Mouse (Mus musculus) ZHBTc4 (cell line): ENCODE measurements around the gene Cradd.

Experiments used
- DNase-seq: peaks from one replicate; pipeline ENCODE4 v3.0.0-alpha.2; 2011; ENCODE audit warnings: low read depth, low spot score

Gene Cradd

DNA sequence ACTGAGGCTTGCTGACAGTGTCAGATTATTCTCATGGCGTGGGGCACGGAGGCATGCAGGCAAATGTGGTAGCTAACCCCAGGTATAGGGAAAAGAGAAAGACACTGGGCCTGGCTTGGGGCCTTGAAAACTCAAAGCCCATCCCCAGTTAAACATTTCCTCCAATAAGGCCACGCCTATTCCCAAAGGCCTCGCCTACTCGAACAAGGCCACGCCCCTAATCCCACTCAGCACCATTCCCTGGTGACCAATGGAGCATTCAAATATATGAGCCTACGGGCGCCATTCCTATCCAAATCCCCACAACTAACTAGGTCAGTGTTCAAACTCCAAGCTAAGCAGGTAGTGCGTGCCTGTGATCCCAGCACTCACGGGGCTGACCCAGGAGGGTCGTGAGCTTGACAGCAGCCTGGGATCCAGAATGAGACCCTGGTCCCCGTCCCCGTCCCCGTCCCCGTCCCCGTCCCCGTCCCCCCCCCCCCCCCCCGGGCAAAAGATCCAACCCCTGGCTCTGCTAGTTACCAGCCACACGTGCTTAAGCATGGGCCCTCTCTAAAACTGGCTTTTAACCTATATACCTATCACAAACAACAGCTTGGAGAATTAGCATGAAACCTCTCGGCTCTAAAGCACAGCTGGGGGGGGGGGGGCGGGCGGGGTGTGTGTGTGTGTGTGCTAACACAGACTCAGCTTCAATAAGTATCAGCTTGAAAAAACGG lies 78.8 kb downstream of the Cradd start:
- DNase-seq = peak; percentile 95

DNA sequence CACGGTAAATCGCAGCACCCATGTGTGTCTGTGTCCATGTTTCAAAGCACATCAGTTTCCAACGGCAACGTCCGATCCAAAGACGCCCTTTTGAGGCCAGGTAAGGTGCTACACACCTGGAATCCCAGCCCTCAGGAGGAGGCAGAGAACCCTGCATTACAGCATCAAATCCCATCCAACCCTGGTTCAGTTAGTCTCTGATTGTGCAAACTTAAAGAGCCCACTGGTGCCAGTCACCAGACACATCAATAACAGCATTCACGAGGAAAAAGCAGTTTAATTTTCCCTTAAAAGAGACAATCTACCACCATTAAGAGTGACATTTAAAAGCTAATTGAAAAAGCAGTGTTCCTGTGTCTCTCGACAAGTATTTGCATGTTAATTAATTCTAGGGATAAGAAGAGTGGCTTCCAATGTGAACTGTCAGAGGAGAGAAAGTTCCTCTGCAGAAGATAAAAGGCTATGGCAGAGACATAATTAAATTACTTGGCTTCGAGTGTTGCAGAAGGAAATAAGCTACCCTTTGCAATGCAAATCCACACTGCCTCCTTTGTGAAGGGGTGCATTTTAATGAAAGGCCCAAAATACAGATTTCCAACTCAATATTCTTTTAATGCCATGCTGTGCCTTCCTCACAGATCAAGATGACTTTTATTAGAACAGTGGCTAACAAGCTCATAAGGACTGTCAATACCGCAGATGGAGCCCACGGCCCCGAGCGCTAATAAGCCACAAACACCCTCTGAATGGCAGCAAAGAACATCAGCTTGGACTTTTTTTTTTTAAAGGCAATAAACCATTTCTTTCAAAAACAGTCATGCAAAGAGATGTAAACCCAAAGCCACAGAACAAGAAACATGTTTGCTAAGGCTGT lies 84.5 kb downstream of the Cradd start:
- DNase-seq = no peak

DNA sequence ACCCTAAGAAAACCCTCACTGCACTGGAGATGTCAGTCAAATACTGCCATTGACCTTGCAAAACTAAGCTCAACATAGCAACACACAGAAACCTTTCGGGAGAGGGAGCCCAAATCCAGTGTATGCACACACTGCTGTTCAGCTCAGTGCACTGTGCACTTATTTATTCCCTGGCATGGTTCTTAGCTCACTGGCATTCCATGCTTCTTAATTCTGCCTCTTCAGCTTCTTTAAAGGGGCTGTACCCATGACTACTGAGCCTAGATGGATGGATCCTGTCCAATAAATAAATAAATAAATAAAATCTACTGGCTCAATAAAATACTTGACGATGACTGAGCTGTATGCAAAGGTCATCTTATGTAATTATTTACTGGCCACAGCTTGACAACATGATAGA lies 85.3 kb downstream of the Cradd start:
- no peak for DNase-seq

DNA sequence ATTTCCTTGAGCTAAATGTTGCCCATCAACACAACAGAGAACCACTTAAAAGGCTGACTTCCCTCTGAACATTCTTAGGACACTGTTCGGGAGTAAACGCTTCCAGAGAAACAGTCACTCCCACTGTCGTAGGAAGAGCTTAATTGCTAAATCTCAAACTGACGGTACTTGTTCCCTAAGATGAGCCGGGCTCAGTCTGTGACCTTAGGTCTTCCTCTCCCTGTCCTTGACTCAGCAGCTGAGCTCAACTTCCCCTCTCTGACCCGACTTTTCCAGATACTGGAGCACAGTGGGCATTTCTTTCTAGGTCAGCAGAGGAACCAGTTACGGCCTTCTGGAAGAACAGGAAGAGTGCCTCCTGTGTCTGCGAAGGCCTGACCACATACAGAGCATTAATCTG lies 87.7 kb downstream of the Cradd start:
- DNase-seq = peak; percentile 61

DNA sequence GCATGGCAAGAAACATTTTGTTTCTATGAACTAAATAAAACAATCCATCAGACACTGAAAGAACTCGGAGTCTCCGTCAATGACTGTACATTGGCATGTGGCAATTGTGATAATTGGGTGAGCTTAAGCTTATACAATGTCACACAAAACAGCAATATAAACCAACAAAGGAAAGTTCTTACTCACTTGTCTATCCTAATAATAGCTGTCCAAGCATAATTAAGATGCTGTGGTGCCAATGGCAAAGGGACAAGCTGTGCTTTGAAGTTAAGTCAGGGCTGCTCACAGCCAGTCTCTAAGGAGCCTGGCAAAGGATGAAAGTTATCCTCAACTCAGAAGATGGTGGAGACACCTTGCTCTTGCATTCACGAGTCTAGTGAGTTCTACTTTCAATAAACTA lies 89.3 kb downstream of the Cradd start:
- DNase-seq = no peak

DNA sequence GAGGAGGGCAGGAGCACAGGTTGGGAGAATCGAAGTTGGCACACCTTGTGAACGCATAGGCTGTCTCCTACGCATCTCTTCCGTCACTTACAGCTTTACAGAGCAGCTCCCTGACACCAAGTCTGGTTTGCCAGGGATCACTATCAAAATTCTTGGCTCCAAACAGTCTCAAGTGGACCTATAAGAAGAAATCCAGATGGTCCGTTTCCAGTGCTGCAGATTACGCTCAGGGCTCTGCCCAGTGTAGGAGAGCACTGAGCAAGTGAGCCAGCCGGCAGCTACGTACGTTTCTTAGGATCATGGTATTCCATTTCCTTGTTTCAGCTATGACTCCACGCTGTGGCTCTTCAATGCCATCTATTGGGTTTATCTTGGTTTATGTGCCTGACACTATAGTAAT lies 90.9 kb downstream of the Cradd start:
- no peak for DNase-seq

DNA sequence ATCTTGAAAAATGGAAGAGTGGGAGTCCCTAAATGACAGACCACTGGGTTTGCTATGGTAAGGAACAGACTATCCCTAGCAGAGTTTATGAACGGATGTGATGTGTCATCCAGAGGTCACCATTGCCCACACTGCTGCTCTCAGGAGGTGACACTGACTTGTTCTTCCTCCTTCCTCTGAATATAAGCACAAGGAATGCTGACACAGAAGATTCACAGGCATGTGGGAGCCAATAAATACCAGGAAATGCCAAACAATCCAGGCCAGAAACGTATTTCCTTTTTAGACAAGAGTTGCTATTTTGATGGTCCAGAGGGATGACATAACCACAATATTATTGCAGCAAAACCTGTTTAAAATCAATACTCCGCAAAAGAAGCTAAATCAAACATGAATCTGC lies 91.4 kb downstream of the Cradd start:
- no peak for DNase-seq

DNA sequence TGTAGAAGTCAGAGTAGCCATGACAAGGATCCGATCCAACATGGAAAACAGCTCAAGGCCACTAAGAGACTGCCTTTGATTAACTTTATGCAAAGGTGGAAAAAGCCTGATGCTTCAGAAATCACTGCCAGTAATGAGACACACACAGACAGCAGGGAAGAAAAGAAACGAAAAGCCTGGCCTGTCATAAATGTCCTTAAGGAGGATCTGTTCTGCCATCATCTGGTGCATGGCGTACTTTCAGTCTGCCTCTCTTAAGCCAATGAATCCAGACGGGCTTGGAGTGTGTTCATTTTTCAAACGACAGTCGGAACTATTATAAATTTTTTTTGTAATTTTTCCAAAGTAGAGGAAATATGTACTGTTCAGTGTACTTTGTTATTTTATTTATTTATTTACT lies 95.7 kb downstream of the Cradd start:
- no peak for DNase-seq

DNA sequence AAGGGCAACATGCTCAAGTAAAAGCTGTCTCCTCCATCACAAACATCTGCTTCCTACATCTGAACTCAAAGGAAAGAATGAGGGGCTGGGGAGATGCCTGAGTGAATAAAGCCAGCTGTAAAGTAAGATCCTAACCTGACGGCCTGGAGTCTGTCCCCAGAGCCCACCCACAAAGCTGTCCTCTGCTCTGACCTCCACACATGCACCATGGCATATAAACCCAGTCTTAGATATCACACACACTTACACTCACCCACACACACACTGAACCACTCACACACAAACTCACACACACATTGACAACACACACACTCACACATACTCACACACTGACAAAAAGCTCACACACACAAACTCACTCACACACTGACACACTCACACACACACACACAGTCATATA lies 96.3 kb downstream of the Cradd start:
- no peak for DNase-seq

DNA sequence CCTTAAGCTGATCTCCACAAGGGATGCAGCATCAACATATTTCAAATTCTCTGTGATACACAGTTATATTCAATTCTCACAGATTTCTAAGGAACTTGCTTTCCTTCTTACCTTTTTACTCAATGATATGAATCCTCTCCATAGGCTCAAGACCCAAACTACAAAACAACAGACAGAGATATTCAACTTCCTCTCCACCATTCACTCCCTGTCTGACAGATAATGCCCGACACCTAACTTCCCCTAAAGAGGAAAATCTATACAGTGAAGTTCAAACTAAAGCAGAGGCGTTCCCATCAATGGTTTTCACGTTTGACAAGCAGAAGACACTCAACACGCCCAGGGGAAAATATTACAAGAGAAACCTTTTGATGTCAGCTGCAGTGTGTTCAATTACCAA lies 97.2 kb downstream of the Cradd start:
- no peak for DNase-seq

DNA sequence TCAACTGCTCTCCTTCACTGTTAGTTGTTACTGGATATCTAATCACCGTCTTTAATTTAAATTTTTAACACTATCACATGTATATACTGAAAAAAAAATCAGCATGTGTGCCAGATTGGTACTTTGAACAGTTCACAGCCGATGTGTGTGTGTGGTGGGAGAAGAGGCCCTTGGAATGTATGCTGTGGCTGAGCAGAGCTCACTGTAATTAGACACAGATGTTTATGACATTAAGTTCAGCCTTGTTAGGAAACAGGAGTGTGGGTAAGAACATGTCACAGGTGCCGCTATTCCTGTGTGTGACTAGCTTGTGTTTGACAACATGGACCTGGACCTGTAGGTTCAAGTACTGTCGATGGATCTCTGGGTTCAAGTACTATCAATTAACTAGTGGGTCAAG lies 98.9 kb downstream of the Cradd start:
- DNase-seq = no peak

DNA sequence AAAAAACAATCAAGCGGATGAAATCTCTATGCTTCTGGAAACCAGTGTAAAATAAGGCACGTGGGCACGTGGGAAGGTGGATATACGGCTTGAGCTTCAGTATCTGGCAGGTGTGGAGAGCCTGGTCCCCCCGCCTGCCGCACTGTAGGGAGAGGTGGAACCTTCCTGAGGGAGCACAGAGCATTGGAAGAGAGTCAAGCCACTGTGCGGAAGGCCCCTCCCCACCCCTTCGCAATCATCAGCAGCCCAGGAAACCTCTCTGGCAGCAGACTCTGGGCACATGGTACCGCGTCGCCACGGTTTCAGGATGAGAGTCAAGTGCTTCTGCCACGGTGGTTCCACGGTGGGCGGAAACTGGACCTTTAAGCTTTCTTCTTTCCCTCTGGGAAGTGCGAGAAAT lies 100.7 kb downstream of the Cradd start:
- DNase-seq = peak; percentile 71

DNA sequence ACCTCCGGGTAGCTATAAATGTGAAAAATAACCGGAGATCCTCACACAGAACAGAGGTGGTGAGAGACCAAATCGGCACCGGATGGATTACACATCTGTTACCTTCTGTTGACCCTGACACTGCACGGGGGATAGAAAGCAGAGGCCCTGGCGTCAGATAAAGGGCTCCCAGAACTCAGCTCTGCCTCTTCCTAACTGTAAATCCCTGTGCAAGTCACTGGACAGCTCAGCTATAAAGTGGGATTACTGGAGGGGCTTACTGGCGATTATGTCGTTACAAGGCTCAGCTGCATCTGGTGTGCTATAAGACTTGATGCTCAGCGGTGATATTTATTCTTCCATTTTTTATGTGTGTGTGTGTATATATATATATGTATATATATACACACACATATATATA lies 102.0 kb downstream of the Cradd start:
- DNase-seq = no peak

DNA sequence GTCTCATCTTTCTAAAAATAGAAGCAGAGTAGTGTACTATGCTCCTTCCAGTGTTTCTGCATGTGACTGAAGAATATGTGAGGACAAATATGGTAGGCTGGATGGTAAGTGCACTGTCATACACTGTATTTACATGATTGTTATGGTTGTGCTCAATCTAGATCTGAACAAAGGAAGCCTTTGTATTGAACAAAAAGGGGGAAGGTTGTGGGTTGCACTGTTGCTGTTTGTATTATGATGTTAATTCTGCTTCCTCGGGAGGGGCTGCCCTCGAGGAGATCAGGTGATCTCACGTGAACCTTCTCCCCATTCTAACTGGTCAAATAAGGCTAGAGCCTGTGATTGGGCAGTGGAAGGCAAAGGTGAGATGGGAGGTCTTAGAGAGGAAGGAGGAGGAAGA lies 103.4 kb downstream of the Cradd start:
- DNase-seq = peak; percentile 98

DNA sequence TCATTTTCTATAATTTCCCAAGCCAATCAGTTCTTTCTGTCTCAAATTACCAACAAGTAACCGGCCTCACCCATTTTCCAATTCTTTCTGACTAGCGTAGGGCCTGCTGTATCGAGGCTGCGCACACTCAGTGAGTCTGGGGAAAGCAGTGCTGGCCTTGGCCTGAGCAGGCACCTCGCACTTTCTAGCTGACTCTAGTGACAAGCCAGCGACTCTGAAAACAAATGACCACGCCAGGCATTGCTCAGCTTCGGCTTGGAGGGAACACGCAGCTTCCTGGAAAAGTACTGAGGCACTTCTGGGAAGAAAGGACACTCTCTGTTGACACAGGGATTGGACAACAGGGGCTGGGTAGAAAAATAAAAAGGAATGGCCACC lies 105.3 kb downstream of the Cradd start:
- peak; percentile 36 for DNase-seq

DNA sequence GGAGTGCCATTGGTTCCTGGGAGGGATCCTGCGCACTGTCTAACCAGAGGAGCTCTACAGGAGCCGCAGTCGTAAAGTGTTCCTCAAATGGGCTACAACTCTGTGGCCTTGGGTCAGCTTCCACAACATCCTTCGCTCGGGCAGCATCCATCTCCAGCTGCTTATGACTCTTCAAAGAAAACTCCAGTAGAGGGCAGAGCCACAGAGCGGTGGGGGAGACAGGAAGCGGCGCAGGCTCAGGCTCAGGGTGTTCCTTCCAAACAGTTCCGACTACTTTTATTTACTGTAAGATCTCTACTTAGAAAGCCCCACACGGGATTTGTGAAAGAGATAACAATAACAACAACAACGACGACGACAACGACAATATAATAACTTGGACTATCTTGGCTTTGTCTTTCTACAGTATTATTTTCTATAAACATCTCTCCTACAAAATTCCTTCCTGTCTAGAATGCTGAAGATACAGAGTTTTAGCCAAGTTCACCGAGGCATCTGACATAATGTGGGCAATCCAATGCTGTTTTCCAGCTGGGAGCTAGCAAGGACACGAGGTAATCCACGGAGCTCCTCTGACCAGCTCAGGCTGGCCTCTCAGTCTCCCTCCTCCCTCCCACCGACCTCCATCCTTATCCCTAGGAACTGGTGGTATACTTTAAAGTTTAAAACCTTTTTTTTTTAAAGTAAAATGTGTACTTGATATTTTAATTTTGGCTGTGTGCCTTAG lies 105.8 kb downstream of the Cradd start:
- DNase-seq = peak; percentile 89

DNA sequence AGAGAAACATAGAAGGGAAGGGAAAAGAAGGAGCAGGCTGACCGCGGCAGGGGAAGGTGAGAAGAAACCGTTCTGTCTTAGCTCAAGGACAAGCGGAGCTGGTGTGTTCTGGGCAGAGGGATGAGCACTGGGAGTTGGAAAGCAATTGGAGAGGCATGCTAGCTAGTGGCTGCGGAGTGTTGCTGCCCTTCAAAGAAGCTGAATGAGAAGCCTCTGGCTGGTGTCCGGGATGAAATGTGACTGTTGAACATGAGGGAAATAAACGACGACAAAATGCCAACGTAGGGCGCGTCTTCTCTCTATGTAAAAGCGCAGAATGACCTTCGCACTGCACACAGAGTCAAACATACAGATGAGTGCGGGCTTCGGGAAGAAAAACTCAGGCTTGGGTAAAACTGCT lies 108.6 kb downstream of the Cradd start:
- DNase-seq = peak; percentile 65

DNA sequence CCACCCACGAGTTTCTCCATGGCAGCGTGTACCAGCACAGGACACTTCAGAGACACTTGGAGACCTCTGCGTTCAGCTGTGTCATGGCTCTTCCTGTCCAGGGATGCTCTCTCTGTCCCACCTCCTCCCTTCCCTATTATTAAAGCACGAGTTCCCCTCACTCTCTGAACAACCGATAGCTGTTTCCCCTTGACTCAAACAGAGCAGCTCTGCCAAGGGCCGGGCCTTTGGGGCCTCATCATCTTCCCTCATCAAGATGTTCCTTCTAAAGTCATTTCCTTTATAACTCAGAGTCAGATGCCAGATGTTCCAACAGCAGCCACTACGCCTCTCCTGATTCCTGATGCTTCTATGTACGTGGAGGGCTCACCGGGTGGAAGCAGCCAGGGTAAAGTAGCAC lies 110.1 kb downstream of the Cradd start:
- no peak for DNase-seq

DNA sequence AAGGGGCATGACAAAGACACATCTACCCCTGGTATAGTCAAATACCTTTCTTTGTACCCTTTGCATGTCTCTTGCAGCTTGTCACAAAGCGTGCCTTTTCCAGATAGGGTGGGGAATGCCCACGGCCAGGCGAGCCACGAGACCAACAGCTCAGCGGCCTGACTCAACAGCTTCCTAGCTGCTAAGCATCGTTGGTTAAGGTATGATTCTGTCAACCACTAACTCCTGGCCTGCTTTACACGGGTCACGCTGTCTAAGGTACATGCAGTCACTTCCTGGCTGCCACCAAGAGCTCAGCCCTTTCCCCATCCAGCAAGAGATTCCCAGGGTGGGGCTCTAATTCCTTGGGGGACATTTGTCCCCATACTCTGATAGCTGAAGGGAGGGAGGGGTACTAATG lies 110.6 kb downstream of the Cradd start:
- DNase-seq = no peak

DNA sequence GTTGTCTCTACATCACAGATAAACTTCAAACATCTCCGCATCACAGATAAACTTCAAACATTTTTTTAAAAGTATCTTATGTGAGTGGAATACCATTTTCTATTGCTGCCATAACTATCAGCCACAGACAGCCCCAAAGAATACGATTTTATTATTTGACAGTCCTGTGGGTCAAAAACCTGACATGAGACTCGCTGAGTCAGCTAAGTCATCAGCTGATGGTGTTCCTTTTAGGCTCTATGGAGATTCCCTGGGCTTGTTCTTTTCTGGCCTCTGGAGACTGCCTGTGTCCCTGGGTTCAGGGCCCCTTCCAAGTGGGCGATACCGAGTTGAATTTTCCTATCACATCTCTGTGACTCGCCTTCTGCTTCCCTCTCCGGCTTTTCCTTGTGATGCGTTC lies 112.3 kb downstream of the Cradd start:
- no peak for DNase-seq

DNA sequence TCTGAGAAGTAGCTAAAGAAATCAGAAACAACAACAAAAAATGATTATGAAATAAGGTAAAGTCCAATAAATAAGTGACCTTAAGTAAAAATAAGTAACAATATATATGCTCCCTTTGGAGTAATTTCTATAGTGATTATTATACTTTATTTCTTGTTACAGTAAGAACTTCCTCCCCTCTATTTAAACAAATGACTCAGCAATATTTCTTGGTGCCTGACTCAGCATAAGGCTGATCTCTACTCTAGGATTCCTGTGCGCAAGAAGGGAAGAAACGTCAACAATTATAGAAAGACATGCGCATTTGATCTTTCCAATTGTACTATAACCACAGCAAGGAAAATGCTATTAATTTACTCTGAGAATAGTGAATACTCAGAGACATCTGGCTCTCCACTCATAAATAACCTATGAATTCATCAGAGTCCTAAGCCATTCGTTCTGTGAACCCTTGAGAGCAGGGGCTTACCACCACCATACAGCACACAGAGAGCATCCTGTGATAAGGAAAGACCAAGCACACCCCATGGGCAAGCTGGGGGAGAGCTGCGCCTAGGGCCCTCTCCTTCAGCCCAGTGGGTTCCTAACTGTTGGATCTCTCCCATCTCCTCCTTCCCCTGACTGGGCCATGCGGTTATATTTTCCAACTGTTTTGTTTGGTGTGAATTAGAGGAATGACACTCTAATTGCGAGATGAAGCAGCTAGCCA lies 113.1 kb downstream of the Cradd start:
- no peak for DNase-seq

DNA sequence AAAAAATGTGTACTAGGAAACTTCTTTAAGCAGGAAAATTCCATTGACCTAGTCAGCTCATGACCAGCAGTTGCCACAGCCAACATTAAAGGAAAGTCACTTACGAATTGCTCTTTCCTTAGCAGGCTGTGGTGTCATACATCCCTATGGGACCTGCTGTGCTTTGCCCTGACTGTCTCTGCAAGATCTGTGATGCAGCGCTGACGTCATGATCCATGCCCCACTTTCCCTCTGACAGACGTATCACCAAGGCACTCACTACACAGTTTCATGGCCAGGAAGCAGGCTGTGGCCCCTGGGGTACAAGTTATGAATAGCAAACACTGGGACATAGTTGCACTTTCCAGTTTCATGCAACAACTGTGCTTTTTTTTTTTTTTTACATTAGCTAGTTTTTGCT lies 113.8 kb downstream of the Cradd start:
- no peak for DNase-seq
